Mouse (Mus musculus): ENCODE measurements around the gene Cfap99.
A peak's percentile ranks its signal among the peaks of the same experiment; 100 is the strongest.

Gene Cfap99

DNA sequence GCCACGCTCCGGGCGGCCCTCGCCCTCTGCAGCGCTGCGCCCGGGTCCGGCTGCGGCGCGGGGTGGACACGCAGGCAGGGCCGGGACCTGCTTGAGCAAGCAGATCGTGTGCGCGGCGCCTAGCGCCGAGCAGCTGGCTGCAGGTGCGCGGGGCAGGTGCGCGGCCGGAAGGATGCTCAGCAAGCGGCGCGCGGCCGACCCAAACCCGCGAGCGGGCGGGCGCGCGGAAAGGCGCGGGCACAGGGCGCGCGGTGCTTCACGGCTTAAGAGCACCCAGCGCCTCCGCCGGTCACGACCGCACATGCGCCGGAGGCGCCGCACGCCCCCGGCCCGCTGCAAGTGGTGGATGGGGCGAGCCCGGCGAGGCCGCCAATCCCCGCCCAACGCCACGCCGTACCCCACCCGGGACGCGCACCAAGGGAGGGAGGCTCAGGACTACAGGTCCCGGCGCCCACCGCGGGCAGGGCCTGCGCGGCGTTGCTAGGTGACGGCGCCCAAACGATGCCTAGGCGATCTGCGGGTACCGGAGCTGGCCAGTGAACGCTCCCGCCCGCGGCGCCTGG is at the start of gene Cfap99, which contains the start of gene Zfyve28:
Gene Cfap99, plus strand, starts transcription at position 447 of the 563 bp plus-strand sequence.
Gene Zfyve28, minus strand, starts transcription at position 296 of the 563 bp plus-strand sequence.
- peak; percentile 99 for DNase-seq

GRCm38 (mm10) chr5:34242224-34242963 is 46.0 kb upstream of the Cfap99 start:
- DNase-seq, result peak; percentile 44

- DNase-seq, result peak; percentile 45
Observed at GRCm38 (mm10) chr5:34243062-34243461, 45.3 kb upstream of the Cfap99 start.

DNA sequence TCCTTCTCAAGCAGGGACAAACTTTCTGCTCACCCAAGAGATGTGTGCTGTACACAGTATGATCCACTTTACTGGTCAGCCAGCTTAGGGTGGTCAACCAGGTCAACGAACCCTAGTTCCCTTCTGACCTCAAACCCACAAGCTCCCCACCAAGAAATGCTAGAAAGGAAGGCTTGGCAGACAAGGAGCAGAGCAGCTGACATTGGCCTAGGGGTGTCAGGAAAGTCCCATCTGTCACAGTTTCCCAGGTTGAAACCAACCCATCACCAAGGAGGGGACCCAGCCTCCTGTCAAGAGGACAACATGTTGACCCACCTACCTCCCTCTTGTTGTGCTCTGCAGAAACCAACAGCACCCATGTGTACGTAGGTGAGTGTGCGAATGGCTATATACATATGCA is 42.0 kb upstream of the Cfap99 start:
- DNase-seq, result no peak

- DNase-seq, result no peak
Observed at GRCm38 (mm10) chr5:34249132-34249531, 39.3 kb upstream of the Cfap99 start.

DNA sequence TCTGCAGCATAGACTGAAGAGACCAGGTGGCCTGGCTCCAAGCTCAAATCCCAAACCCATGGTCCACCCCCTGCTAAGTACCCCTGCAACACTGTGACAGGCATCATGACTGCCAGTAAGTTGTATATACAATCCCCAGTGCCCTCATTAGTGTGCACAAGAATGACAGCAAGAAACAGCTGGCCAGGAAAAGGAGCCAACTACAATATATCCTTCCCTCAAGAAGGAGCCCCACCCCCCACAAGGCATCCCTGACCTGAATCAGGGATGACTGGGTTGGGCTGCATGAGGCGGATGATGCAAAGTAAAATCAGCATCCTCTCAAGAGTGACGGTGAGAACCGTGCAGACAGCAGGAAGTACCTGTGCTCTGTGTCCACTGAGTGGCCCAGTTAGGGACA is 38.3 kb upstream of the Cfap99 start:
- no peak for DNase-seq

DNA sequence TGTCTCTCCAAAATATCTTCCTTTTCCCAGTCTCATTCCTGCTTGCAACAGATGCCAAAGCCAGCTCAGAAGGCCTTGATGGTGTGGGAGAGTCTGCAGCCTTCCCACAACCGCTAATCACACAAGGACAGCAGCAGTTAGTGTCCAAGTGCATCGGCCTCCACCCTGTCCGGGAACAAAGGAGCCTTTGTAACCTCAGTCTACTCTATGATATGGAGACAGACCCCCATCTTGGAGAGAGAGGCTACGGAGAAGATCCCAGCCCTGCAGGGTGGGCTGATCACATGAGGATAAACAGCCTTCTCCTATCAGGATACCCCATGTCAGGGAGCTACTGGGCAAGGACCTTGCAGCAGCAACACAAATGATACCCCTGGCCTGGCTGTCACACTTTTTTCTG is 36.6 kb upstream of the Cfap99 start:
- no peak for DNase-seq

DNA sequence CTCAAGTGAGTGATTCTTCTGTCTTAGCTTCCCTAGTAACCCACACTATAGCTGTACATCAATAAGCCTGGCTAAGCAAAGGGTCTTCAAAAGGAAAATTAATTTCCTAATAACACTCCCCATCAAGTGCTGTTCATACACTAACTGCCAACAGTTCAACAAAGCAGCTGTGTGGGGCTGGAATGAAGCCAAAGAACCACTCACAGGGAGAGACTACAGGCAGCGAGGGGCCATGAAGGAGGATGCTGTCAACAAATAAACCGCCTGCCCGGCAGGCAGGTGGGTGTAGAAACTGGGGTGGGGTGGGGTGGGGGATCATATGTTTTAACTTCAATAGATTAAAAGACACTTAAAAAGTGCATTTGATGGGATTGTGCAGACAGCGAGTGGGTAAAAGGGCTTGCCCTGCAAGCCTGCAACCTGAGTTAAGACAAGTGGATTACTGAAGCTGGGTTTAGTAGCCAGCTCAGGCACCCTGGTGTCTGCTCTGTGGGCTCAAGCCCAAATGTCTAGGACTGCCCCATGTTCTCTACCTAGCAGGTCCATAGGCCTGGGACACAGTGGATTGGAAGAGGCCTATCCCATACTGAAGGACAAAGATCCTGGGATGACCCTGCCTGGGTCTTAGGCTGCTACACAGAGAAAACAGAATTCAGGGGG is 36.0 kb upstream of the Cfap99 start:
- DNase-seq, result no peak

- no peak for DNase-seq
Observed at GRCm38 (mm10) chr5:34252967-34253519, 35.4 kb upstream of the Cfap99 start.

GRCm38 (mm10) chr5:34254309-34254708 is 34.1 kb upstream of the Cfap99 start:
- no peak for DNase-seq

- no peak for DNase-seq
Observed at GRCm38 (mm10) chr5:34255189-34255588, 33.2 kb upstream of the Cfap99 start.

GRCm38 (mm10) chr5:34259172-34259816 is 29.1 kb upstream of the Cfap99 start:
- no peak for DNase-seq

- no peak for DNase-seq
Observed at GRCm38 (mm10) chr5:34266065-34266464, 22.3 kb upstream of the Cfap99 start.

- peak; percentile 99 for DNase-seq
Observed at GRCm38 (mm10) chr5:34269197-34269920, 19.0 kb upstream of the Cfap99 start.

DNA sequence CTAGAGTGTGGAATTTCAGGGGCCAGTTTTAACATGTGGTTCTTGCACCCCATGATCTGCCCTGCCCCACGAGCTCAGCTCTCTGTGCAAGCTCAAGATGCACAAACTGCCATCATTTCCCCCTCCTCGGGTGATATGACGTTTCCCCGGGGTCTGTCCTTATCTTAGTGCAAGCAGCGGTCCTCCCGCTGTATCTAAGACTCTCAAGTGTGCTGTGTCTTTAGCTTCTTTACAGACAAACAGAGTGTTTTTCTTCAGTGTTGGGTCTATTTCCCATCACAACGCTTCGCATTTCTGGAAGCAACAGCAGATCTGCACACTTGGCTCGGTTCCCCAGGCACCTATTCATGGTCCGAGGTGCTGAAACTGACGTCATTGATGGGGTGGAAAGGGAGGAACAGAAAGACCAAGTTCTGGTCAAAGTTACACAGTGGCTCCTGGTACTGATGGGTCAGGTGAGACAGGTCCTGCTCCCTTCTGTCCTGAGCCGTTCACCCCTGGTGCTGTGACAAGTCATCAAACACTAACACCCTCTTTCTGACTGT is 18.4 kb upstream of the Cfap99 start:
- peak; percentile 76 for DNase-seq

- DNase-seq, result no peak
Observed at GRCm38 (mm10) chr5:34271743-34272142, 16.7 kb upstream of the Cfap99 start.

DNA sequence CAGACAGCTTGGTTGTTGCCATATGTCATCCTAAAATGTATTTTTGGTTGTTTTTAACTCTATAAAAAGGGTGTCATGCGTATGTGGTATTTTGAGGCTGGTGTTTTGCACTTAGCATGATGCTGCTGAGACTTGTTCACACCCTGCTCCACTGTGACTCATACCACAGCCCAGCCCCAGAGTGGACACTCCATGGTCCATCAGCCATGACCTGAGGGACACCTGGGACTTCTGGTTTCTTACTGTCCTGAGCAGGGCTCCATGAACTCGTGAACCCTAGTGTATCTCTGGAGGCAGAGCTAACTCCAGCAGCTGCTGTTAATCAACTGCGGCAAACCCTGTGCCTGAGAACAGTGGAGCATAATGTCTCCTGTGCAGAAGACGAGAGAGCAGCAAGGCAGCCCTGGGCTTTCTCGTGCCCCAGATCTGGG is 15.1 kb upstream of the Cfap99 start:
- DNase-seq, result no peak

DNA sequence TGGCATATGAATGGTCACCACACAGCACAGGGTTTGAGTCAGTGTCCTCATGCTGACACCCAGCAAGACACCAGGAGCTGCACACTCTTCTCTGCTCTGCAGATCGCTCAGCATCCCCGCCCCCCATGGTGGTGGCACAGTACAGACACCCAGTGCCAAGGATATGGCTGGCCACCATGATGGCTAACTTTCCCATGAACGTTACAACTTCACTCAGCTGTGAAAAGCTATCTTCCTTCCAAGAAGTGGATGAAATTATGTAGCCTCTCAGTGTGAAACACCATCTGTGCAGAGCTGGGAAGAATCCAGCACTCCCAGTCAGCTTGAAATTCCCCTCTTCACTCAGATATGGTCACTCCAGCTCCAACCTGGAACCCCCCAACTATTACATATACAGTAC is 14.1 kb upstream of the Cfap99 start:
- DNase-seq, result peak; percentile 89

DNA sequence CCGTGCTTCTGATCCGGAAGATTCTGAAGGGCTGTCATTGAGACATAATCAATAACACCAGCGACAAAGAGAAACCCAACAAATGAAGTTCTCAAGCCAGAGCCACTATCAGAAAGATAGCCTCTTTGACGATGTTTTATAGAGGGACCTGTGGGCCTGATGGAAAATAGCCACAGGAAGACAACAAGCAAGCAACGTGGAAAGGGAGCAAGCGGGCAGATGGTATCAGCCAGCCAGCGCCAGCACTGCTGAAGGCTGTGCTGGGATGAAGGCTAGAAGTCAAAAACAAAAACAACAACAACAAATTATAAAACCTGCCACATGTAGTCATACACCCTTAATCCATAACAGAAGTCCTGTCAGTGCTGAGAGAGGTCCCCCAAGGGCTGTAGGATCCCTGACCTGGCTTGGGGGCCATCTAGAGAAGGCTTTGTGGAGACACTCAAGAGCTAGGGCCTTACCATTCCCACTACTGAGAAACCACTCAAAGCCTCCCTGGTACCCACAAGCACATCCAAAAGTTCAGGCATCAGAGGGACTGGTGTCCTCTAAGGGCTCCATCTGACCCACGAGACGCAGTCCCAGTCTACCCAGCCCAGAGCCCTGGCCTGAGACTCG is 13.6 kb upstream of the Cfap99 start:
- peak; percentile 39 for DNase-seq

GRCm38 (mm10) chr5:34276191-34276590 is 12.2 kb upstream of the Cfap99 start:
- DNase-seq, result peak; percentile 60

- no peak for DNase-seq
Observed at GRCm38 (mm10) chr5:34276746-34277145, 11.7 kb upstream of the Cfap99 start.

DNA sequence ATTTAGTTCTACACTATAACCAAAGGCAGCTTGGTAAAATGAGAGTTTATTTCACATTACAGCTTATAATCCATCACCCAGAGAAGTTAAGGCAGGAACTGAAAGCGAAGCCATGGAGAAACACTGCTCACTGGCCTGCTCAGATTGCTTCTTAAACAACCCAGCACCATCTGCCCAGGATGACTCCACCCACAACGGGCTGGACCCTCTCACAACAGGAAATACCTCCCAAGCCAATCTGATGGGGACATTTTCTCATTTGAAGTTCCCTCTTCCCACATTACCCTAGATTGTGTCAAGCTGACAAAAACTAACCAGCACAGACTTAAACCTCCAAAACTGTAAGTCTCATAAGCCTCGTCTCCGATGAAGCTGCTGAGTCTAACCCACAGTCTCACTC is 10.3 kb upstream of the Cfap99 start:
- DNase-seq, result no peak
